Mouse (Mus musculus) MEL (cell line): ENCODE measurements at regions not wholly inside any gene's neighbourhood (a gene's known extent, or its start where the extent isn't known, plus 50 kb on each side); places are given as distances from the start of the nearest gene placed in this dataset.

Experiments used
- DNase-seq: peaks from one replicate; pipeline ENCODE4 v3.0.0; 2011; ENCODE audit warnings: low read depth, low spot score
- H3K27ac ChIP-seq: 2 replicates; pipeline ENCODE4 v1.5.1; 2012; ENCODE audit warnings: low read depth, mild to moderate bottlenecking, control low read depth, low read length, moderate library complexity; ENCODE audit not compliant: control insufficient read depth
- H3K27me3 ChIP-seq, 2 experiments: fragments of 150-350 bp in 1 of 2; sonication (generic) in 1 of 2; 2 replicates each; pipeline ENCODE4 v1.6.1; 2012; ENCODE audit warnings: low read length in 2 of 2, mild to moderate bottlenecking in 2 of 2, improper control_type of control experiment in 1 of 2, moderate library complexity in 1 of 2; ENCODE audit not compliant: insufficient read depth in 2 of 2, control insufficient read depth in 1 of 2
- H3K36me3 ChIP-seq, 2 experiments: 2 replicates each; pipeline ENCODE4 v1.6.1; 2012 to 2014; ENCODE audit warnings: low read length in 2 of 2, improper control_type of control experiment in 1 of 2, inconsistent platforms in 1 of 2, mild to moderate bottlenecking in 1 of 2; ENCODE audit not compliant: insufficient read depth in 2 of 2, control insufficient read depth in 1 of 2
- H3K4me1 ChIP-seq, 2 experiments: fragments of 150-350 bp in 1 of 2; sonication (generic) in 1 of 2; 2 replicates each; pipeline ENCODE4 v1.6.1; 2012; ENCODE audit warnings: low read length in 2 of 2, improper control_type of control experiment in 1 of 2, mild to moderate bottlenecking in 1 of 2; ENCODE audit not compliant: insufficient read depth in 2 of 2, control insufficient read depth in 1 of 2
- H3K4me3 ChIP-seq, 2 experiments: fragments of 150-350 bp in 1 of 2; sonication (generic) in 1 of 2; 2 replicates each; pipeline ENCODE4 v1.5.1; 2012; ENCODE audit warnings: low read depth in 2 of 2, low read length in 2 of 2, mild to moderate bottlenecking in 2 of 2, moderate library complexity in 2 of 2, control low read depth in 1 of 2, improper control_type of control experiment in 1 of 2; ENCODE audit not compliant: control insufficient read depth in 1 of 2, insufficient read depth in 1 of 2
- H3K79me2 ChIP-seq: 2 replicates; pipeline ENCODE4 v1.6.1; 2012; ENCODE audit warnings: mild to moderate bottlenecking, low read length, moderate library complexity; ENCODE audit not compliant: control insufficient read depth, poor library complexity, insufficient read depth
- H3K9ac ChIP-seq: 2 replicates; pipeline ENCODE4 v1.6.1; 2012; ENCODE audit warnings: low read depth, mild to moderate bottlenecking, control low read depth, low read length, moderate library complexity; ENCODE audit not compliant: control insufficient read depth, poor library complexity, severe bottlenecking
- H3K9me3 ChIP-seq: fragments of 150-350 bp; sonication (generic); replicated peaks from 2 replicates; pipeline ENCODE4 v1.6.1; 2012; ENCODE audit warnings: mild to moderate bottlenecking, low read length, improper control_type of control experiment, moderate library complexity; ENCODE audit not compliant: insufficient read depth
- CHD1 ChIP-seq: IDR thresholded peaks from 2 replicates; pipeline ENCODE4 v1.6.1; 2012; ENCODE audit warnings: low read depth, mild to moderate bottlenecking, inconsistent platforms, low read length, improper control_type of control experiment
- CHD2 ChIP-seq: IDR thresholded peaks from 2 replicates; pipeline ENCODE4 v1.6.1; 2011; ENCODE audit warnings: low read length, improper control_type of control experiment
- CTCF ChIP-seq, 3 experiments: IDR thresholded peaks in 2 of 3; conservative IDR thresholded peaks in 1 of 3; 2 replicates each; pipeline ENCODE4 v1.5.1; 2011 to 2012; ENCODE audit warnings: low read length in 3 of 3, low read depth in 2 of 3, mild to moderate bottlenecking in 2 of 3, improper control_type of control experiment in 1 of 3, inconsistent platforms in 1 of 3, mixed read lengths in 1 of 3, moderate library complexity in 1 of 3; ENCODE audit not compliant: control insufficient read depth in 1 of 3, insufficient read depth in 1 of 3, poor library complexity in 1 of 3, severe bottlenecking in 1 of 3
- E2F4 ChIP-seq: IDR thresholded peaks from 2 replicates; pipeline ENCODE4 v1.6.1; 2011; ENCODE audit warnings: low read depth, low read length, improper control_type of control experiment, borderline replicate concordance
- ETS1 ChIP-seq: IDR thresholded peaks from 2 replicates; pipeline ENCODE4 v1.6.1; 2012; ENCODE audit warnings: low read depth, mild to moderate bottlenecking, inconsistent platforms, low read length, improper control_type of control experiment, moderate library complexity
- GABPA ChIP-seq: IDR thresholded peaks from 2 replicates; pipeline ENCODE4 v1.6.1; 2012; ENCODE audit warnings: low read depth, mild to moderate bottlenecking, inconsistent platforms, low read length, improper control_type of control experiment, moderate library complexity
- GATA1 ChIP-seq: IDR thresholded peaks from 2 replicates; pipeline ENCODE4 v1.6.1; 2011; ENCODE audit warnings: low read depth, low read length, improper control_type of control experiment
- HCFC1 ChIP-seq: IDR thresholded peaks from 2 replicates; pipeline ENCODE4 v1.6.1; 2012; ENCODE audit warnings: low read depth, mild to moderate bottlenecking, inconsistent platforms, low read length, improper control_type of control experiment, moderate library complexity
- MAFK ChIP-seq: IDR thresholded peaks from 2 replicates; pipeline ENCODE4 v1.6.1; 2011; ENCODE audit warnings: low read depth, mild to moderate bottlenecking, low read length, improper control_type of control experiment, borderline replicate concordance
- MAX ChIP-seq: IDR thresholded peaks from 2 replicates; pipeline ENCODE4 v1.6.1; 2011; ENCODE audit warnings: low read length, improper control_type of control experiment
- MXI1 ChIP-seq: IDR thresholded peaks from 2 replicates; pipeline ENCODE4 v1.6.1; 2011; ENCODE audit warnings: mild to moderate bottlenecking, low read depth, low read length, improper control_type of control experiment
- NELFE ChIP-seq: IDR thresholded peaks from 2 replicates; pipeline ENCODE4 v1.6.1; 2011; ENCODE audit warnings: low read depth, low read length, improper control_type of control experiment
- NRF1 ChIP-seq: IDR thresholded peaks from 2 replicates; pipeline ENCODE4 v1.6.1; 2014; ENCODE audit warnings: low read depth, mild to moderate bottlenecking, inconsistent platforms, low read length, improper control_type of control experiment, moderate library complexity; ENCODE audit not compliant: poor library complexity, insufficient read depth, severe bottlenecking
- POLR2AphosphoS2 ChIP-seq: IDR thresholded peaks from 2 replicates; pipeline ENCODE4 v1.6.1; 2011; ENCODE audit warnings: low read length, improper control_type of control experiment
- POLR2AphosphoS5 ChIP-seq: IDR thresholded peaks from 2 replicates; pipeline ENCODE4 v1.6.1; 2012; ENCODE audit warnings: low read depth, borderline replicate concordance, mild to moderate bottlenecking, inconsistent platforms, low read length, moderate library complexity, mixed read lengths
- SIN3A ChIP-seq: IDR thresholded peaks from 2 replicates; pipeline ENCODE4 v1.6.1; 2012; ENCODE audit warnings: low read length, improper control_type of control experiment, inconsistent platforms
- SMC3 ChIP-seq: IDR thresholded peaks from 2 replicates; pipeline ENCODE4 v1.6.1; 2011; ENCODE audit warnings: low read depth, low read length, improper control_type of control experiment
- TCF12 ChIP-seq: IDR thresholded peaks from 2 replicates; pipeline ENCODE4 v1.6.1; 2014; ENCODE audit warnings: low read depth, mild to moderate bottlenecking, inconsistent platforms, low read length, improper control_type of control experiment, moderate library complexity
- USF2 ChIP-seq, 2 experiments: IDR thresholded peaks; 2 replicates each; pipeline ENCODE4 v1.6.1; 2011 to 2012; ENCODE audit warnings: improper control_type of control experiment in 2 of 2, low read length in 2 of 2, borderline replicate concordance in 1 of 2, inconsistent platforms in 1 of 2, low read depth in 1 of 2, mild to moderate bottlenecking in 1 of 2; ENCODE audit not compliant: insufficient read depth in 1 of 2
- ZMIZ1 ChIP-seq: IDR thresholded peaks from 2 replicates; pipeline ENCODE4 v1.6.1; 2012; ENCODE audit warnings: low read depth, mild to moderate bottlenecking, inconsistent platforms, low read length, improper control_type of control experiment, moderate library complexity

- TF ChIP-seq MAFK (no peak), POLR2AphosphoS5 (no peak), MAX (no peak), CTCF (IDR thresholded peaks at IDR 0.05 in 2 of 3, conservative IDR thresholded peaks at IDR 0.05 in 1 of 3; ENCODE audit: control insufficient read depth in 1 of 3, insufficient read depth in 1 of 3, low read depth in 2 of 3, low read length in 3 of 3, poor library complexity in 1 of 3, severe bottlenecking in 1 of 3) (no peak), ETS1 (no peak), TCF12 (no peak), GATA1 (no peak), ZMIZ1 (no peak)
- Histone ChIP-seq H3K9ac (no peak overlapping the region), H3K79me2 (no peaks in the 10 kb centered on the region), H3K27me3 (no peaks in the 10 kb centered on the region), H3K4me1 (no peaks in the 10 kb centered on the region), H3K4me3 (no peak overlapping the region), H3K36me3 (no peaks in the 10 kb centered on the region), H3K9me3 (no peaks in the 10 kb centered on the region), H3K27ac (no peak overlapping the region)
- peak; percentile 20 for DNase-seq
Observed at GRCm38 (mm10) chr10:46712690-46713089, 1135.1 kb downstream of the Hace1 start.

GRCm38 (mm10) chr10:46718349-46719087, 1140.9 kb downstream of the Hace1 start:
- Histone ChIP-seq H3K9ac (no peak overlapping the region), H3K9me3 (no peaks in the 10 kb centered on the region), H3K36me3 (peaks cover 0 to 2% of the 10 kb centered on the region in 2 experiments; a peak in 1 of 4 replicates), H3K27ac (no peak overlapping the region), H3K27me3 (no peaks in the 10 kb centered on the region), H3K79me2 (no peaks in the 10 kb centered on the region), H3K4me1 (no peaks in the 10 kb centered on the region), H3K4me3 (no peak overlapping the region)
- TF ChIP-seq POLR2AphosphoS2 (no peak), USF2 (IDR thresholded peaks at IDR 0.05; ENCODE audit: borderline replicate concordance in 1 of 2, insufficient read depth in 1 of 2, low read depth in 1 of 2, low read length in 2 of 2) (no peak), NELFE (no peak), E2F4 (no peak), GABPA (no peak), CHD2 (no peak), SMC3 (no peak), SIN3A (no peak), GATA1 (no peak), MXI1 (no peak), CHD1 (no peak), NRF1 (no peak), HCFC1 (no peak)
- DNase-seq, result no peak
